Mouse (Mus musculus): ENCODE data around the gene Ptprh. TPM values are rescaled to one million over a fixed set of nuclear protein-coding genes. Genes with fewer than 3 reads are reported as not detected.

The Ptprh gene
- total RNA-seq, 2 experiments from 2014 or later = not detected

DNA sequence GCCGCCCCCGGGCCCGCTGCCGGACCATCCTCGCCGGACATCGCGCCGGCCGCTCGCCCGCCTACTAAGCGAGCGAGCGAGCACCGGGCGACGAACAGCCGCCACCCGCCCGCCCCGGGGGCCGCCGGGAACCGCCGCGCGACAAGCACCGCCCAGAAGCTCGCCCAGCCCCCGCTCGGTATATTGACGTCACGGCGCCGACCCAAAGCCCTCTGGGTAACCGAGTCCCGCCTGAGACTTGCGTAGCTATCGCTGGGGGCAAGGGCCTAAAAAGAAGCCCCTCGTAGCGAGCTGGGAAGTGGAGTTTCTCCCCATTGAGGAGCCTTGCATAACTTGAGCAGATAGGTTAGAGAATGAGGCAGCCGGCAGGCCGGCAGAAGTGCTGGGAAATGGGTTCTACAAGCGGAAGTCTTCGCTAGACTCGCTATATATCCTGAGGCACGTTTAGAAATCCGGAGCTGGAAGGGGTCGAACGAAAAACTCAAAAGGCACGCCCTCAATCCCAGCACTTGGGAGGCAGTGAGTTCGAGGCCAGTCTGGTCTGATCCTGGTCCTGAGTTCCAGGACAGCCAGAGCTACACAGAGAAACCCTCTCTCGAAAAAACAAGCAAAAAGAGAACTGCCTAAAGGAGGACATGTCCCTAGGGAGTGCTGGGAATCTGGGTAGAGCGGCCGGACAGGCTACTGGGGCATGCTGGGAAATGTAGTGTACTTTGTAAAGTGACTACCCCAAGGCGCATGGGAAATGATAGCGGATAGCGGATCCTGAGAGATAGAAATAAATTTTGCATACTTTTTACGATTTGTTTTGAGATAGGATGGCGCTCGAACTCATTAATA lies 102.1 kb downstream of the Ptprh start, which contains the start of gene Ppp1r12c:
Gene Ppp1r12c (minus strand): TSS at position 123 of the 840 bp plus-strand sequence.
- DNase-seq = peak; percentile 97 to 98

DNA sequence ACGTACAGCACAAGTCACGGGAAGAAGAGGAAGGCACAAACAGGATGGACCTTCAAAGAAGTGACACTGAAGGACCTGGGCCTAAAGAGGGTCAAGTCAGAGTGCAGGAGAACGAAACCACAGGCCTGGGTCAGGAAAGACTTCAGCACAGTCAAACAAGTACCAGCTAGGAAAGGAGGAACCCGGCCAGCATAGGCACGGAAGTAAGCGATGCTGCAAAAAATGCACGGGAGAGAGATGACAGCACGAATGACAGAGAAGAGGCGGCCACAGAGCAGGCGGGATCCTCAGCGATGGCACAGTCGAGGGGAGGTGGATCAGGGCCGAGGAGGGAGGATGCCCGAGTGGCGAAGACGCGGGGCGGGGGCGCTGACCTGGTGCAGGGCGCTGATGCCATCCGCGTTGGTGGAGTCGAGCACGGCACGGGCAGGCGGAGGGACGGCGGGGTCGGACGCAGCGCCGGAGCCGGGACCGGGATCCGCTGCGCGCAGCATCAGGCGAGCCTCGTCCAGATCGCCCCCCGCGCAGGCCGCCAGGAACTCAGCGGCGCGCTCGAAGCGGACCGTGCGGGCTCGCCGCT lies 102.9 kb downstream of the Ptprh start:
- peak in 1 of 2 experiments; percentile 66 for DNase-seq

GRCm38 (mm10) chr7:4499034-4499433 lies 104.8 kb downstream of the Ptprh start:
- DNase-seq = peak in 1 of 2 experiments; percentile 53

Small RNA genes within 50 kb of the gene (microRNA-seq; reads per million reads assigned to microRNA genes)
- gene Gm23577 = 0 reads per million in 2 experiments

Other genes with a start within 250 kb of the Ptprh start
- under 1 TPM; 0.21 to 0.50 TPM for gene Gp6, start 206.3 kb downstream of the Ptprh start, total RNA-seq (2021)
- 10 to 100 TPM; 33.1 to 40.5 TPM for gene Rdh13, start 158.4 kb downstream of the Ptprh start, total RNA-seq (2021)
- 1 to 10 TPM; 2.1 to 3.4 TPM for gene Eps8l1, start 143.4 kb downstream of the Ptprh start, total RNA-seq (2021)
- 10 to 100 TPM; 54.6 to 62.1 TPM for gene Ppp1r12c, start 102.4 kb downstream of the Ptprh start, total RNA-seq (2021)
- gene Tnnt1, start 87.7 kb downstream of the Ptprh start, total RNA-seq (2021) = 10 to 100 TPM; 20.9 to 22.2 TPM
- over 10,000 TPM; 10,363 to 11,433 TPM for gene Tnni3, start 79.8 kb downstream of the Ptprh start, total RNA-seq (2021)
- gene Dnaaf3, start 71.6 kb downstream of the Ptprh start, total RNA-seq (2021) = 1 to 10 TPM; 2.0 to 2.5 TPM
- gene Syt5, start 56.5 kb downstream of the Ptprh start, total RNA-seq (2021) = 1 to 10 TPM in 1 of 2 experiments, under 1 TPM in 1; 0.36 to 1.3 TPM
- gene Tmem86b, start 27.4 kb upstream of the Ptprh start, total RNA-seq (2021) = 1 to 10 TPM; 3.8 to 6.5 TPM
- 10 to 100 TPM; 69.2 to 70.4 TPM for gene Ppp6r1, start 55.0 kb upstream of the Ptprh start, total RNA-seq (2021)
- 10 to 100 TPM; 33.8 to 38.5 TPM for gene Hspbp1, start 81.0 kb upstream of the Ptprh start, total RNA-seq (2021)
- gene Brsk1, start 86.6 kb upstream of the Ptprh start, total RNA-seq (2021) = 1 to 10 TPM; 1.1 to 1.2 TPM
- under 1 TPM in 1 of 2 experiments, not detected in 1; 0.10 TPM for gene Tmem150b, start 121.2 kb upstream of the Ptprh start, total RNA-seq (2021)
- gene Kmt5c, start 136.1 kb upstream of the Ptprh start, total RNA-seq (2021) = 10 to 100 TPM in 1 of 2 experiments, 1 to 10 TPM in 1; 9.6 to 10.0 TPM
- 1 to 10 TPM; 1.4 to 2.3 TPM for gene Cox6b2, start 149.1 kb upstream of the Ptprh start, total RNA-seq (2021)
- not detected for gene Fam71e2, start 167.3 kb upstream of the Ptprh start, total RNA-seq (2021)
- not detected for gene Il11, start 178.8 kb upstream of the Ptprh start, total RNA-seq (2021)
- not detected for gene Tmem190, start 178.9 kb upstream of the Ptprh start, total RNA-seq (2021)
- 1 to 10 TPM; 2.4 to 5.4 TPM for gene Tmem238, start 185.6 kb upstream of the Ptprh start, total RNA-seq (2021)
- 100 to 1,000 TPM; 468 to 578 TPM for gene Rpl28, start 188.8 kb upstream of the Ptprh start, total RNA-seq (2021)
- 100 to 1,000 TPM in 1 of 2 experiments, 10 to 100 TPM in 1; 93.4 to 105 TPM for gene Ube2s, start 208.5 kb upstream of the Ptprh start, total RNA-seq (2021)
- gene Shisa7, start 240.7 kb upstream of the Ptprh start, total RNA-seq (2021) = not detected

All from heart, adult 18-20 months (tissue).